In genomic region chr13:34973149-34973548, GRCm38 (mm10) we compare ENCODE assay signal across 9 mouse cellular contexts. TPM values are rescaled to one million over a fixed set of nuclear protein-coding genes. Genes with fewer than 3 reads are reported as not detected.
DNase-seq lines count a peak whose midpoint lies in the region; ATAC-seq and TF ChIP-seq lines count a peak whose summit lies in the region.
"Had no signal": no experiment of that assay in that cellular context is flagged by ENCODE, and none has a peak within 500 bp of the region (broad histone marks: within the 10 kb centered on the region; RNA-seq: fewer than 3 reads in every experiment).

No protein-coding gene starts in this region.

- H3K27ac ChIP-seq in hindbrain, postnatal 0 days = no peak overlapping the region
- no peak overlapping the region for H3K27ac ChIP-seq in hindbrain, embryonic 12.5 days
- H3K27ac ChIP-seq: forebrain, embryonic 13.5 days had no signal

- H3K9me3 ChIP-seq in hindbrain, postnatal 0 days (ENCODE audit: low read length) = no peaks in the 10 kb centered on the region
- H3K9me3 ChIP-seq in hindbrain, embryonic 12.5 days (replicated peaks) = no peaks in the 10 kb centered on the region
- H3K9me3 ChIP-seq: forebrain, embryonic 13.5 days had no signal

- no peak overlapping the region for H3K4me3 ChIP-seq in hindbrain, postnatal 0 days (ENCODE audit: low read length)
- H3K4me3 ChIP-seq in hindbrain, embryonic 12.5 days = no peak overlapping the region
- H3K4me3 ChIP-seq: forebrain, embryonic 13.5 days had no signal

- no peak for DNase-seq in hindbrain, postnatal 0 days (ENCODE audit: low spot score)
- DNase-seq in A20 (ENCODE audit: low read depth, low spot score) = peak; percentile 51
- DNase-seq in Muller cell, postnatal 12 days (ENCODE audit: inconsistent ontology term) = peak; percentile 17
- DNase-seq in spleen, postnatal 14 days (ENCODE audit: low spot score in 2 of 2) = no peak
- DNase-seq in urinary bladder, postnatal 4 days (ENCODE audit: low spot score in 2 of 2) = no peak
- DNase-seq in layer of hippocampus, adult 9-10 months (ENCODE audit: low spot score) = no peak

- no peak overlapping the region for H3K4me2 ChIP-seq in hindbrain, postnatal 0 days (ENCODE audit: low read depth, low read length)
- H3K4me2 ChIP-seq in hindbrain, embryonic 12.5 days (replicated peaks) = no peak overlapping the region
- H3K4me2 ChIP-seq: forebrain, embryonic 13.5 days had no signal

- no peak for ATAC-seq in hindbrain, postnatal 0 days
- ATAC-seq in hindbrain, embryonic 12.5 days (ENCODE audit: low FRiP score) = no peak
- peak; percentile 53; the same call in 1 of the 2 replicates for ATAC-seq in granulocyte monocyte progenitor cell, adult 5-6 weeks (replicated peaks; ENCODE audit: poor library complexity, severe bottlenecking)
- ATAC-seq: forebrain, embryonic 13.5 days had no signal

- WGBS in hindbrain, postnatal 0 days = 50% methylated on average over 1 of the region's 1 CpGs
- 54% methylated on average over 1 of the region's 1 CpGs for WGBS in hindbrain, embryonic 12.5 days

- H3K27me3 ChIP-seq in hindbrain, postnatal 0 days (ENCODE audit: insufficient read depth, low read length) = no peaks in the 10 kb centered on the region
- H3K27me3 ChIP-seq in hindbrain, embryonic 12.5 days = no peaks in the 10 kb centered on the region
- H3K27me3 ChIP-seq: forebrain, embryonic 13.5 days had no signal

- H3K4me1 ChIP-seq in hindbrain, postnatal 0 days (ENCODE audit: insufficient read depth, low read length) = no peaks in the 10 kb centered on the region
- no peaks in the 10 kb centered on the region for H3K4me1 ChIP-seq in hindbrain, embryonic 12.5 days
- H3K4me1 ChIP-seq: forebrain, embryonic 13.5 days had no signal

- TF ChIP-seq CTCF in hindbrain, postnatal 0 days (IDR thresholded peaks at IDR 0.05; ENCODE audit: low read depth) = peak; percentile 38

- no peak overlapping the region for H3K9ac ChIP-seq in hindbrain, postnatal 0 days (replicated peaks; ENCODE audit: low read length)
- no peak overlapping the region for H3K9ac ChIP-seq in hindbrain, embryonic 12.5 days
- H3K9ac ChIP-seq: forebrain, embryonic 13.5 days had no signal

- peaks cover 9% of the 10 kb centered on the region; the same call in 1 of the 2 replicates for H3K36me3 ChIP-seq in hindbrain, postnatal 0 days (ENCODE audit: insufficient read depth, low read length)
- peaks cover 14% of the 10 kb centered on the region for H3K36me3 ChIP-seq in hindbrain, embryonic 12.5 days

RNA-seq across cellular contexts. Expression of gene Eci3, which starts 9.5 kb away (rescaled TPM):
- 1.3 TPM in 1 of 2 replicates, not detected in the other for total RNA-seq in hindbrain, postnatal 0 days (2014; rRNA removed)
- 0.80 and 1.2 TPM in 2 replicates for polyA plus RNA-seq in hindbrain, postnatal 0 days (2015; fragmentation: Nextera tagmentation; extraction: Ambion mirVana)
- 0.87 and 1.2 TPM in 2 replicates for polyA plus RNA-seq in hindbrain, embryonic 12.5 days (2016; fragmentation: Nextera tagmentation; extraction: Ambion mirVana)
- not detected in 2 replicates for total RNA-seq in granulocyte monocyte progenitor cell, adult 5-6 weeks (2014; fragmentation: Nextera tagmentation)
- not detected in 2 replicates for total RNA-seq in granulocyte monocyte progenitor cell, adult 5-6 weeks (2017)
- polyA plus RNA-seq: forebrain, embryonic 13.5 days had no signal

RNA-seq across cellular contexts. Expression of gene 4933417A18Rik, which starts 48.9 kb away (rescaled TPM):
- total RNA-seq in hindbrain, postnatal 0 days (2014; rRNA removed) = not detected in 2 replicates
- not detected in 2 replicates for polyA plus RNA-seq in hindbrain, postnatal 0 days (2015; fragmentation: Nextera tagmentation; extraction: Ambion mirVana)
- not detected in 2 replicates for polyA plus RNA-seq in hindbrain, embryonic 12.5 days (2016; fragmentation: Nextera tagmentation; extraction: Ambion mirVana)
- not detected in 2 replicates for total RNA-seq in granulocyte monocyte progenitor cell, adult 5-6 weeks (2014; fragmentation: Nextera tagmentation)
- not detected in 2 replicates for total RNA-seq in granulocyte monocyte progenitor cell, adult 5-6 weeks (2017)
- polyA plus RNA-seq: forebrain, embryonic 13.5 days had no signal

RNA-seq across cellular contexts. Expression of gene Fam217a, which starts 49.0 kb away (rescaled TPM):
- total RNA-seq in hindbrain, postnatal 0 days (2014; rRNA removed) = 0.16 and 0.32 TPM in 2 replicates
- 1.2 TPM in 2 replicates for polyA plus RNA-seq in hindbrain, postnatal 0 days (2015; fragmentation: Nextera tagmentation; extraction: Ambion mirVana)
- polyA plus RNA-seq in hindbrain, embryonic 12.5 days (2016; fragmentation: Nextera tagmentation; extraction: Ambion mirVana) = 1.5 and 1.7 TPM in 2 replicates
- not detected in 2 replicates for total RNA-seq in granulocyte monocyte progenitor cell, adult 5-6 weeks (2014; fragmentation: Nextera tagmentation)
- total RNA-seq in granulocyte monocyte progenitor cell, adult 5-6 weeks (2017) = not detected in 2 replicates

RNA-seq across cellular contexts. Expression of gene Eci2, which starts 53.7 kb away (rescaled TPM):
- 94.0 and 95.6 TPM in 2 replicates for total RNA-seq in hindbrain, postnatal 0 days (2014; rRNA removed)
- 136 and 143 TPM in 2 replicates for polyA plus RNA-seq in hindbrain, postnatal 0 days (2015; fragmentation: Nextera tagmentation; extraction: Ambion mirVana)
- 122 TPM in 2 replicates for polyA plus RNA-seq in hindbrain, embryonic 12.5 days (2016; fragmentation: Nextera tagmentation; extraction: Ambion mirVana)
- total RNA-seq in granulocyte monocyte progenitor cell, adult 5-6 weeks (2014; fragmentation: Nextera tagmentation) = 69.6 and 82.3 TPM in 2 replicates
- 52.6 and 74.6 TPM in 2 replicates for total RNA-seq in granulocyte monocyte progenitor cell, adult 5-6 weeks (2017)

Comparison
In these comparisons a context has a peak if more than half of its experiments do, and no peak if none do; other contexts are left out.
1. DNase-seq: peak in A20 (single experiment) and Muller cell, postnatal 12 days (single experiment); none in hindbrain, postnatal 0 days (single experiment), spleen, postnatal 14 days (0 of 2), urinary bladder, postnatal 4 days (0 of 2) and layer of hippocampus, adult 9-10 months (single experiment).